Mouse (Mus musculus): ENCODE data around the gene Ppp1r11. TPM values are rescaled to one million over a fixed set of nuclear protein-coding genes. Genes with fewer than 3 reads are reported as not detected.

Ppp1r11 gene
- polyA plus RNA-seq (2021; fragmentation: Nextera tagmentation): 228 and 260 TPM in 2 replicates
- long read RNA-seq, experiment 1, transcript Ppp1r11-201 (3 exons, 1,599 nt): major isoform, 62 of 65 reads
- long read RNA-seq, experiment 1, partial matches to known transcripts: 2 of 65 reads
- long read RNA-seq, experiment 1, other reads (novel, unspliced or antisense): 1 of 65 reads
- long read RNA-seq, experiment 2, transcript Ppp1r11-201 (3 exons, 1,599 nt): major isoform, 138 of 152 reads
- long read RNA-seq, experiment 2, partial matches to known transcripts: 2 of 152 reads
- long read RNA-seq, experiment 2, other reads (novel, unspliced or antisense): 12 of 152 reads

GRCm38 (mm10) chr17:36950981-36951947 lies at the start of gene Ppp1r11:
TSS of gene Ppp1r11 (minus strand) at chr17:36951741.

GRCm38 (mm10) chr17:37000863-37001262 lies 49.3 kb upstream of the Ppp1r11 start, which contains the start of gene Zfp57:
TSS of gene Zfp57 (plus strand) at chr17:37001163.

GRCm38 (mm10) chr17:36989437-36989836 lies 37.9 kb upstream of the Ppp1r11 start, which contains the start of gene H2-M5:
TSS of gene H2-M5 (minus strand) at chr17:36989537.

GRCm38 (mm10) chr17:36981221-36981813 lies 29.8 kb upstream of the Ppp1r11 start, which contains the start of gene 2410137M14Rik:
TSS of gene 2410137M14Rik (minus strand) at chr17:36981237.

GRCm38 (mm10) chr17:36957999-36958743 lies 6.6 kb upstream of the Ppp1r11 start, which contains the start of the genes Znrd1 and Znrd1as:
TSS of gene Znrd1 (minus strand) at chr17:36958559.
TSS of gene Znrd1as (plus strand) at chr17:36958592.

GRCm38 (mm10) chr17:36942791-36943471 lies 8.6 kb downstream of the Ppp1r11 start, which contains the start of gene Rnf39:
TSS of gene Rnf39 (plus strand) at chr17:36942918.

Other genes with a start within 250 kb of the Ppp1r11 start
- gene H2-M10.5, start 178.8 kb downstream of the Ppp1r11 start, polyA plus RNA-seq (2021; fragmentation: Nextera tagmentation): not detected in 2 replicates
- gene H2-M10.6, start 139.6 kb downstream of the Ppp1r11 start, polyA plus RNA-seq (2021; fragmentation: Nextera tagmentation): not detected in 2 replicates
- 11.3 and 14.1 TPM in 2 replicates for gene Trim26, start 114.6 kb downstream of the Ppp1r11 start, polyA plus RNA-seq (2021; fragmentation: Nextera tagmentation)
- not detected in 2 replicates for gene Trim15, start 84.5 kb downstream of the Ppp1r11 start, polyA plus RNA-seq (2021; fragmentation: Nextera tagmentation)
- gene Trim10, start 82.2 kb downstream of the Ppp1r11 start, polyA plus RNA-seq (2021; fragmentation: Nextera tagmentation): not detected in 2 replicates
- gene Trim40, start 61.6 kb downstream of the Ppp1r11 start, polyA plus RNA-seq (2021; fragmentation: Nextera tagmentation): 0.08 and 0.12 TPM in 2 replicates
- not detected in 2 replicates for gene Trim31, start 53.6 kb downstream of the Ppp1r11 start, polyA plus RNA-seq (2021; fragmentation: Nextera tagmentation)
- gene Rnf39, start 8.8 kb downstream of the Ppp1r11 start, polyA plus RNA-seq (2021; fragmentation: Nextera tagmentation): 6.4 and 8.9 TPM in 2 replicates
- 74.8 and 82.8 TPM in 2 replicates for gene Znrd1, start 6.8 kb upstream of the Ppp1r11 start, polyA plus RNA-seq (2021; fragmentation: Nextera tagmentation)
- gene Znrd1as, start 6.9 kb upstream of the Ppp1r11 start, polyA plus RNA-seq (2021; fragmentation: Nextera tagmentation): 5.4 and 6.6 TPM in 2 replicates
- gene 2410137M14Rik, start 29.5 kb upstream of the Ppp1r11 start, polyA plus RNA-seq (2021; fragmentation: Nextera tagmentation): 0.32 and 0.35 TPM in 2 replicates
- gene H2-M5, start 37.8 kb upstream of the Ppp1r11 start, polyA plus RNA-seq (2021; fragmentation: Nextera tagmentation): 0.13 and 0.44 TPM in 2 replicates
- 1.6 and 1.9 TPM in 2 replicates for gene Zfp57, start 49.4 kb upstream of the Ppp1r11 start, polyA plus RNA-seq (2021; fragmentation: Nextera tagmentation)
- 88.6 and 118 TPM in 2 replicates for gene Mog, start 71.7 kb upstream of the Ppp1r11 start, polyA plus RNA-seq (2021; fragmentation: Nextera tagmentation)
- 57.4 and 138 TPM in 2 replicates for gene Gabbr1, start 94.2 kb upstream of the Ppp1r11 start, polyA plus RNA-seq (2021; fragmentation: Nextera tagmentation)
- gene Olfr90, start 136.8 kb upstream of the Ppp1r11 start, polyA plus RNA-seq (2021; fragmentation: Nextera tagmentation): not detected in 2 replicates
- not detected in 2 replicates for gene Olfr91, start 146.5 kb upstream of the Ppp1r11 start, polyA plus RNA-seq (2021; fragmentation: Nextera tagmentation)
- gene Olfr92, start 168.3 kb upstream of the Ppp1r11 start, polyA plus RNA-seq (2021; fragmentation: Nextera tagmentation): not detected in 2 replicates
- gene Olfr93, start 209.8 kb upstream of the Ppp1r11 start, polyA plus RNA-seq (2021; fragmentation: Nextera tagmentation): not detected in 2 replicates
- gene Ubd, start 242.2 kb upstream of the Ppp1r11 start, polyA plus RNA-seq (2021; fragmentation: Nextera tagmentation): not detected in 2 replicates
- gene Olfr94, start 249.3 kb upstream of the Ppp1r11 start, polyA plus RNA-seq (2021; fragmentation: Nextera tagmentation): not detected in 2 replicates